ENCODE assay signal across 10 mouse cellular contexts in the genomic region with DNA sequence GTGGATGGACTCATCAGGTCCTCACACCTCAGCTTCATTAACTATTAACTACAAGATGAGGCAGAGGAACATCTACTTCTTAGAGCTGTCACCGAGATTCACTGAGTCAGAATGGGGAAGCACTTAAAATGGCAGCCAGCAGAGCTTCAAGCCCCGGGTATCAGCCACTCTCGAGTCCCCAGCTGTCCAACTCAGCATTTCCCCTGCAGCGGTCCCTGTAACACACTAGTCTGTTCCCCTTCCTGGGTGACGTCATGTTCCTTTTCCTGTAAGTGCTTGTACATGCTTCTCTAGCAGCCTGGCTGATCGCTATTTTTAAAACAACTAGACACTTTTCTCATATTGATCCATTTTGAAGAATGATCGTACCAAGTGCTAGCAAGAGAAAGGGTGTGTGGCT. TPM values are rescaled to one million over a fixed set of nuclear protein-coding genes. Genes with fewer than 3 reads are reported as not detected.
DNase-seq lines count a peak whose midpoint lies in the region; ATAC-seq lines count a peak whose summit lies in the region.
"Had no signal": no experiment of that assay in that cellular context is flagged by ENCODE, and none has a peak within 500 bp of the region (broad histone marks: within the 10 kb centered on the region; RNA-seq: fewer than 3 reads in every experiment).

No protein-coding gene starts in this region.

- peaks cover 20% of the 10 kb centered on the region for H3K4me1 ChIP-seq in liver, embryonic 15.5 days (replicated peaks)
- H3K4me1 ChIP-seq in forebrain, embryonic 10.5 days, result no peaks in the 10 kb centered on the region
- H3K4me1 ChIP-seq in midbrain, embryonic 13.5 days (replicated peaks), result no peaks in the 10 kb centered on the region

- H3K27me3 ChIP-seq in liver, embryonic 15.5 days, result no peaks in the 10 kb centered on the region
- H3K27me3 ChIP-seq in forebrain, embryonic 10.5 days (ENCODE audit: poor library complexity, severe bottlenecking), result no peaks in the 10 kb centered on the region
- no peaks in the 10 kb centered on the region for H3K27me3 ChIP-seq in midbrain, embryonic 13.5 days

- no peak overlapping the region; the same call in 1 of the 2 replicates for H3K27ac ChIP-seq in liver, embryonic 15.5 days (replicated peaks)
- H3K27ac ChIP-seq in forebrain, embryonic 10.5 days, result no peak overlapping the region
- H3K27ac ChIP-seq in midbrain, embryonic 13.5 days, result no peak overlapping the region

- no peak overlapping the region for H3K4me3 ChIP-seq in liver, embryonic 15.5 days (replicated peaks)
- H3K4me3 ChIP-seq in forebrain, embryonic 10.5 days, result no peak overlapping the region
- no peak overlapping the region for H3K4me3 ChIP-seq in midbrain, embryonic 13.5 days (replicated peaks)

- WGBS in liver, embryonic 15.5 days (ENCODE audit: insufficient replicate concordance), result 25% methylated on average over 7 of the region's 7 CpGs
- 85% methylated on average over 7 of the region's 7 CpGs for WGBS in forebrain, embryonic 10.5 days
- WGBS in midbrain, embryonic 13.5 days, result 90% methylated on average over 7 of the region's 7 CpGs

- no peaks in the 10 kb centered on the region for H3K36me3 ChIP-seq in liver, embryonic 15.5 days (replicated peaks)
- H3K36me3 ChIP-seq in forebrain, embryonic 10.5 days (replicated peaks), result no peaks in the 10 kb centered on the region
- no peaks in the 10 kb centered on the region for H3K36me3 ChIP-seq in midbrain, embryonic 13.5 days

- peak; percentile 58 to 68 for DNase-seq in left cerebral cortex, postnatal 14 days (ENCODE audit: low spot score in 2 of 2)
- no peak for DNase-seq in left cerebral cortex, postnatal 4 days
- DNase-seq in heart, adult 8-10 months (ENCODE audit: low spot score), result peak; percentile 85
- peak; percentile 52 to 69 for DNase-seq in spleen, adult 18-20 months
- no peak for DNase-seq in forebrain, embryonic 10.5 days (ENCODE audit: extremely low spot score, low spot score)
- no peak for DNase-seq in cerebellum, postnatal 10 days

- ATAC-seq in liver, embryonic 15.5 days (ENCODE audit: insufficient read depth), result no peak
- no peak for ATAC-seq in midbrain, embryonic 13.5 days

- no peak overlapping the region for H3K9ac ChIP-seq in liver, embryonic 15.5 days
- H3K9ac ChIP-seq in midbrain, embryonic 13.5 days (replicated peaks), result no peak overlapping the region

- 0 out of 2 replicates have a peak overlapping the region, but pooled peaks have one; percentile 19 for H3K4me2 ChIP-seq in liver, embryonic 15.5 days
- no peak overlapping the region for H3K4me2 ChIP-seq in midbrain, embryonic 13.5 days (replicated peaks)

- intact Hi-C loops in left cerebral cortex, postnatal 14 days (cut with DNase I), result no loop called here
- intact Hi-C loops in left cerebral cortex, postnatal 4 days (cut with DNase I), result no loop called here

- no peaks in the 10 kb centered on the region for H3K9me3 ChIP-seq in liver, embryonic 15.5 days (replicated peaks)
- no peaks in the 10 kb centered on the region for H3K9me3 ChIP-seq in forebrain, embryonic 10.5 days
- H3K9me3 ChIP-seq in midbrain, embryonic 13.5 days, result no peaks in the 10 kb centered on the region

RNA-seq across cellular contexts. Expression of gene Arpc2, which starts 8.6 kb away (rescaled TPM):
- 100 to 1,000 TPM; 281 to 300 TPM for total RNA-seq in left cerebral cortex, postnatal 14 days (2021)
- total RNA-seq in left cerebral cortex, postnatal 4 days (2021), result 100 to 1,000 TPM; 333 to 372 TPM
- 100 to 1,000 TPM; 111 to 149 (median 137) TPM for total RNA-seq in heart, adult 8-10 months (2022)
- polyA plus RNA-seq in liver, embryonic 15.5 days (2015; fragmentation: Nextera tagmentation; extraction: Ambion mirVana), result 176 and 191 TPM in 2 replicates
- polyA plus RNA-seq in forebrain, embryonic 10.5 days (2016; fragmentation: Nextera tagmentation; extraction: Ambion mirVana), result 345 TPM in 2 replicates
- polyA plus RNA-seq in midbrain, embryonic 13.5 days (2015; fragmentation: Nextera tagmentation; extraction: Ambion mirVana), result 384 and 393 TPM in 2 replicates

RNA-seq across cellular contexts. Expression of gene Cxcr1, which starts 32.9 kb away (rescaled TPM):
- not detected for total RNA-seq in left cerebral cortex, postnatal 14 days (2021)
- not detected for total RNA-seq in left cerebral cortex, postnatal 4 days (2021)
- total RNA-seq in heart, adult 8-10 months (2022), result not detected
- polyA plus RNA-seq in liver, embryonic 15.5 days (2015; fragmentation: Nextera tagmentation; extraction: Ambion mirVana), result not detected in 2 replicates
- polyA plus RNA-seq in forebrain, embryonic 10.5 days (2016; fragmentation: Nextera tagmentation; extraction: Ambion mirVana), result not detected in 2 replicates
- not detected in 2 replicates for polyA plus RNA-seq in midbrain, embryonic 13.5 days (2015; fragmentation: Nextera tagmentation; extraction: Ambion mirVana)
- polyA plus RNA-seq: cortical plate, adult 2 months; limb, embryonic 14.5 days had no signal

RNA-seq across cellular contexts. Expression of gene Gpbar1, which starts 51.0 kb away (rescaled TPM):
- not detected for total RNA-seq in left cerebral cortex, postnatal 14 days (2021)
- not detected for total RNA-seq in left cerebral cortex, postnatal 4 days (2021)
- total RNA-seq in heart, adult 8-10 months (2022), result not detected
- polyA plus RNA-seq in liver, embryonic 15.5 days (2015; fragmentation: Nextera tagmentation; extraction: Ambion mirVana), result 0.29 and 0.68 TPM in 2 replicates
- polyA plus RNA-seq in forebrain, embryonic 10.5 days (2016; fragmentation: Nextera tagmentation; extraction: Ambion mirVana), result 0.14 and 0.33 TPM in 2 replicates
- 0.24 and 0.31 TPM in 2 replicates for polyA plus RNA-seq in midbrain, embryonic 13.5 days (2015; fragmentation: Nextera tagmentation; extraction: Ambion mirVana)
- polyA plus RNA-seq: cortical plate, adult 2 months had no signal

RNA-seq across cellular contexts. Expression of gene Aamp, which starts 57.2 kb away (rescaled TPM):
- 100 to 1,000 TPM; 135 to 137 TPM for total RNA-seq in left cerebral cortex, postnatal 14 days (2021)
- total RNA-seq in left cerebral cortex, postnatal 4 days (2021), result 100 to 1,000 TPM; 122 to 124 TPM
- 100 to 1,000 TPM in 2 of 4 experiments, 10 to 100 TPM in 2; 95.4 to 107 (median 99.6) TPM for total RNA-seq in heart, adult 8-10 months (2022)
- polyA plus RNA-seq in liver, embryonic 15.5 days (2015; fragmentation: Nextera tagmentation; extraction: Ambion mirVana), result 93.1 and 113 TPM in 2 replicates
- 245 and 246 TPM in 2 replicates for polyA plus RNA-seq in forebrain, embryonic 10.5 days (2016; fragmentation: Nextera tagmentation; extraction: Ambion mirVana)
- polyA plus RNA-seq in midbrain, embryonic 13.5 days (2015; fragmentation: Nextera tagmentation; extraction: Ambion mirVana), result 198 and 203 TPM in 2 replicates

RNA-seq across cellular contexts. Expression of gene Pnkd, which starts 57.4 kb away (rescaled TPM):
- 100 to 1,000 TPM; 118 to 134 TPM for total RNA-seq in left cerebral cortex, postnatal 14 days (2021)
- total RNA-seq in left cerebral cortex, postnatal 4 days (2021), result 10 to 100 TPM; 98.6 to 99.4 TPM
- 100 to 1,000 TPM; 125 to 142 (median 135) TPM for total RNA-seq in heart, adult 8-10 months (2022)
- polyA plus RNA-seq in liver, embryonic 15.5 days (2015; fragmentation: Nextera tagmentation; extraction: Ambion mirVana), result 32.0 and 34.7 TPM in 2 replicates
- 99.7 and 101 TPM in 2 replicates for polyA plus RNA-seq in forebrain, embryonic 10.5 days (2016; fragmentation: Nextera tagmentation; extraction: Ambion mirVana)
- polyA plus RNA-seq in midbrain, embryonic 13.5 days (2015; fragmentation: Nextera tagmentation; extraction: Ambion mirVana), result 81.5 and 92.2 TPM in 2 replicates

Comparison
In these comparisons a context has a peak if more than half of its experiments do, and no peak if none do; other contexts are left out.
1. DNase-seq: peak in left cerebral cortex, postnatal 14 days (2 of 2), heart, adult 8-10 months (single experiment) and spleen, adult 18-20 months (2 of 2); none in left cerebral cortex, postnatal 4 days (single experiment), forebrain, embryonic 10.5 days (single experiment) and cerebellum, postnatal 10 days (0 of 2).